ENCODE assay signal across 23 mouse cellular contexts in the genomic region with DNA sequence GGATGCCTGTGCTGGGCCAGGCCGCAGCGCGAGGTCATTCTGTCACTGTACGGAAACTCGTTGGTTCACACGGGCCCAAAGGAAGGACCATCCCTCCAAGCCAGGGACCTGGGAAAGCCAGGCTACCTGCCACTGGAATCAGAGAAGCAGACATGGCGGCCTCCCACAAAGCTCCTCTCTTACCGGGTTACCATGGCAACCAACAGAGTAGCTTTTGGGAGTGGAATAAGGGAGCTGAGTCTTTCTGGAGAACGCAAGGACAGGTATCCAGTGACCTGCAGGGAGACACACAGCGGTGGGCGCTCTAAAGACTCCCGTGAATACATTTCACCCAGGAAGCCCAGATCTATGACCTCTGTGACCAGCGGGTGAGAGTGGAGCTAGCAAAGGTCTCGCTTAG. TPM values are rescaled to one million over a fixed set of nuclear protein-coding genes. Genes with fewer than 3 reads are reported as not detected.
DNase-seq lines count a peak whose midpoint lies in the region; ATAC-seq and TF ChIP-seq lines count a peak whose summit lies in the region.
"Had no signal": no experiment of that assay in that cellular context is flagged by ENCODE, and none has a peak within 500 bp of the region (broad histone marks: within the 10 kb centered on the region; RNA-seq: fewer than 3 reads in every experiment).

No protein-coding gene starts in this region.

- ATAC-seq in hindbrain, postnatal 0 days = 0 out of 2 replicates have a peak, but pooled peaks have one; percentile 35
- no peak for ATAC-seq in hindbrain, embryonic 13.5 days (ENCODE audit: low FRiP score)
- ATAC-seq: activated CD4-positive, CD25-positive, alpha-beta regulatory T cell, adult 4 months; forebrain, embryonic 16.5 days; liver, embryonic 12.5 days had no signal

- no peak overlapping the region for H3K9ac ChIP-seq in hindbrain, postnatal 0 days (replicated peaks; ENCODE audit: low read length)
- no peak overlapping the region for H3K9ac ChIP-seq in hindbrain, embryonic 13.5 days
- H3K9ac ChIP-seq in ES-Bruce4 (ENCODE audit: low read depth, poor library complexity, severe bottlenecking) = no peak overlapping the region
- H3K9ac ChIP-seq: limb, embryonic 13.5 days; liver, embryonic 12.5 days; midbrain, embryonic 12.5 days had no signal

- H3K4me2 ChIP-seq in hindbrain, postnatal 0 days (ENCODE audit: low read depth, low read length) = no peak overlapping the region
- H3K4me2 ChIP-seq in hindbrain, embryonic 13.5 days = no peak overlapping the region
- H3K4me2 ChIP-seq: limb, embryonic 13.5 days; liver, embryonic 12.5 days; midbrain, embryonic 12.5 days had no signal

- H3K36me3 ChIP-seq in hindbrain, postnatal 0 days (ENCODE audit: insufficient read depth, low read length) = no peaks in the 10 kb centered on the region
- no peaks in the 10 kb centered on the region for H3K36me3 ChIP-seq in hindbrain, embryonic 13.5 days
- no peaks in the 10 kb centered on the region for H3K36me3 ChIP-seq in E14TG2a.4 (ENCODE audit: insufficient read depth, low read length)
- H3K36me3 ChIP-seq in ES-Bruce4 (ENCODE audit: control insufficient read depth, insufficient read depth, low read length, poor library complexity, severe bottlenecking) = no peaks in the 10 kb centered on the region
- H3K36me3 ChIP-seq: limb, embryonic 13.5 days; liver, embryonic 12.5 days; midbrain, embryonic 12.5 days had no signal

- no peak overlapping the region for H3K4me3 ChIP-seq in hindbrain, postnatal 0 days (ENCODE audit: low read length)
- no peak overlapping the region for H3K4me3 ChIP-seq in hindbrain, embryonic 13.5 days
- peak overlapping the region; percentile 68 for H3K4me3 ChIP-seq in E14TG2a.4 (replicated peaks; ENCODE audit: low read length)
- peak overlapping the region; percentile 8; the same call in 1 of the 2 replicates for H3K4me3 ChIP-seq in ES-Bruce4 (ENCODE audit: low read depth, low read length)
- H3K4me3 ChIP-seq: heart, adult 2 months; limb, embryonic 13.5 days; liver, embryonic 12.5 days; midbrain, embryonic 12.5 days had no signal

- DNase-seq in hindbrain, postnatal 0 days (ENCODE audit: low spot score) = peak; percentile 70
- peak; percentile 47 for DNase-seq in brain, adult 2 months (ENCODE audit: low read depth, low spot score)
- no peak for DNase-seq in kidney, postnatal 36 days
- no peak for DNase-seq in kidney, adult 8-10 months
- DNase-seq: adrenal gland, adult 8-10 months; cerebellum, adult 9-10 months; gastrocnemius, postnatal 25 days; heart, adult 2 months; heart, postnatal 36 days; kidney, adult 9 months; kidney, postnatal 25 days; layer of hippocampus, postnatal 36 days; lung, adult 18-20 months; lung, postnatal 10 days; thymus, adult 18-20 months had no signal

- TF ChIP-seq EP300 in ES-Bruce4 (IDR thresholded peaks at IDR 0.05; ENCODE audit: insufficient read depth, low read depth, low read length) = no peak

- H3K27me3 ChIP-seq in hindbrain, postnatal 0 days (ENCODE audit: insufficient read depth, low read length) = no peaks in the 10 kb centered on the region
- H3K27me3 ChIP-seq in hindbrain, embryonic 13.5 days = peaks cover 11% of the 10 kb centered on the region; the same call in 1 of the 2 replicates
- H3K27me3 ChIP-seq in E14TG2a.4 (ENCODE audit: insufficient read depth, low read length) (peaks cover 8% of the 10 kb centered on the region; the same call in 1 of the 2 replicates), ES-Bruce4 (ENCODE audit: control insufficient read depth, insufficient read depth, low read length, poor library complexity, severe bottlenecking) (no peaks in the 10 kb centered on the region)
- H3K27me3 ChIP-seq: limb, embryonic 13.5 days had no signal

- no peak for TF ChIP-seq POLR2A in ES-Bruce4 (IDR thresholded peaks at IDR 0.05; ENCODE audit: insufficient read depth, low read length)

- H3K4me1 ChIP-seq in hindbrain, postnatal 0 days (ENCODE audit: insufficient read depth, low read length) = no peaks in the 10 kb centered on the region
- 0 out of 2 replicates have a peak, but pooled peaks cover 4% of the 10 kb centered on the region for H3K4me1 ChIP-seq in hindbrain, embryonic 13.5 days (replicated peaks)
- H3K4me1 ChIP-seq in E14TG2a.4 (replicated peaks; ENCODE audit: low read depth, low read length) (peaks cover 44% of the 10 kb centered on the region), ES-Bruce4 (ENCODE audit: control insufficient read depth, insufficient read depth, low read length) (peaks cover 3% of the 10 kb centered on the region)
- H3K4me1 ChIP-seq: liver, embryonic 12.5 days; midbrain, embryonic 12.5 days had no signal

- peak overlapping the region; percentile 27; the same call in 1 of the 2 replicates for H3K27ac ChIP-seq in hindbrain, postnatal 0 days
- no peak overlapping the region for H3K27ac ChIP-seq in hindbrain, embryonic 13.5 days
- no peak overlapping the region for H3K27ac ChIP-seq in ES-Bruce4 (ENCODE audit: insufficient read depth, low read length)
- H3K27ac ChIP-seq: heart, adult 2 months; limb, embryonic 13.5 days; liver, embryonic 12.5 days; midbrain, embryonic 12.5 days had no signal

- 60% methylated on average over 14 of the region's 14 CpGs for WGBS in hindbrain, postnatal 0 days
- 69% methylated on average over 14 of the region's 14 CpGs for WGBS in hindbrain, embryonic 13.5 days

- no peaks in the 10 kb centered on the region for H3K9me3 ChIP-seq in hindbrain, postnatal 0 days (ENCODE audit: low read length)
- H3K9me3 ChIP-seq in hindbrain, embryonic 13.5 days = no peaks in the 10 kb centered on the region
- no peaks in the 10 kb centered on the region for H3K9me3 ChIP-seq in E14TG2a.4 (ENCODE audit: low read length)
- no peaks in the 10 kb centered on the region for H3K9me3 ChIP-seq in ES-Bruce4 (replicated peaks; ENCODE audit: control insufficient read depth, insufficient read depth, low read length, poor library complexity, severe bottlenecking)
- H3K9me3 ChIP-seq: limb, embryonic 13.5 days; liver, embryonic 12.5 days; midbrain, embryonic 12.5 days had no signal

- no peak for TF ChIP-seq CTCF in hindbrain, postnatal 0 days (IDR thresholded peaks at IDR 0.05; ENCODE audit: low read depth)
- no peak for TF ChIP-seq CTCF in E14TG2a.4 (conservative IDR thresholded peaks at IDR 0.05; ENCODE audit: low read length)
- no peak for TF ChIP-seq CTCF in ES-Bruce4 (IDR thresholded peaks at IDR 0.05; ENCODE audit: low read depth, low read length)

RNA-seq across cellular contexts. Expression of a gene that starts 13.9 kb away (rescaled TPM):
- total RNA-seq in hindbrain, postnatal 0 days (2014; rRNA removed) = 2.8 and 4.1 TPM in 2 replicates
- 1.8 and 2.2 TPM in 2 replicates for polyA plus RNA-seq in hindbrain, postnatal 0 days (2015; fragmentation: Nextera tagmentation; extraction: Ambion mirVana)
- 1.7 and 1.9 TPM in 2 replicates for polyA plus RNA-seq in hindbrain, embryonic 13.5 days (2015; fragmentation: Nextera tagmentation; extraction: Ambion mirVana)
- polyA plus RNA-seq in ES-Bruce4 (2011; ENCODE audit: insufficient read depth, insufficient read length, low read depth, missing spikeins) = 0.72 and 1.9 TPM in 2 replicates

RNA-seq across cellular contexts. Expression of a gene that starts 18.3 kb away (rescaled TPM):
- 5.2 and 9.2 TPM in 2 replicates for total RNA-seq in hindbrain, postnatal 0 days (2014; rRNA removed)
- 7.3 and 7.6 TPM in 2 replicates for polyA plus RNA-seq in hindbrain, postnatal 0 days (2015; fragmentation: Nextera tagmentation; extraction: Ambion mirVana)
- 8.7 and 10.4 TPM in 2 replicates for polyA plus RNA-seq in hindbrain, embryonic 13.5 days (2015; fragmentation: Nextera tagmentation; extraction: Ambion mirVana)
- 0.79 and 1.2 TPM in 2 replicates for polyA plus RNA-seq in ES-Bruce4 (2011; ENCODE audit: insufficient read depth, insufficient read length, low read depth, missing spikeins)
- polyA plus RNA-seq: activated CD4-positive, CD25-positive, alpha-beta regulatory T cell, adult 4 months had no signal

RNA-seq across cellular contexts. Expression of a gene that starts 46.0 kb away (rescaled TPM):
- total RNA-seq in hindbrain, postnatal 0 days (2014; rRNA removed) = 53.5 and 77.9 TPM in 2 replicates
- polyA plus RNA-seq in hindbrain, postnatal 0 days (2015; fragmentation: Nextera tagmentation; extraction: Ambion mirVana) = 111 and 122 TPM in 2 replicates
- polyA plus RNA-seq in hindbrain, embryonic 13.5 days (2015; fragmentation: Nextera tagmentation; extraction: Ambion mirVana) = 91.5 and 93.4 TPM in 2 replicates
- polyA plus RNA-seq in ES-Bruce4 (2011; ENCODE audit: insufficient read depth, insufficient read length, low read depth, missing spikeins) = 47.5 and 58.2 TPM in 2 replicates

RNA-seq across cellular contexts. Expression of a gene that starts 46.3 kb away (rescaled TPM):
- total RNA-seq in hindbrain, postnatal 0 days (2014; rRNA removed) = 34.7 and 45.6 TPM in 2 replicates
- polyA plus RNA-seq in hindbrain, postnatal 0 days (2015; fragmentation: Nextera tagmentation; extraction: Ambion mirVana) = 24.8 and 26.4 TPM in 2 replicates
- polyA plus RNA-seq in hindbrain, embryonic 13.5 days (2015; fragmentation: Nextera tagmentation; extraction: Ambion mirVana) = 44.0 and 46.0 TPM in 2 replicates
- polyA plus RNA-seq in ES-Bruce4 (2011; ENCODE audit: insufficient read depth, insufficient read length, low read depth, missing spikeins) = 45.0 and 49.0 TPM in 2 replicates

Comparison
In these comparisons a context has a peak if more than half of its experiments do, and no peak if none do; other contexts are left out.
1. DNase-seq: peak in hindbrain, postnatal 0 days (single experiment) and brain, adult 2 months (single experiment); none in kidney, postnatal 36 days (0 of 2) and kidney, adult 8-10 months (0 of 2).
2. H3K4me3 ChIP-seq: peak in E14TG2a.4 (single experiment) and ES-Bruce4 (single experiment); none in hindbrain, postnatal 0 days (single experiment) and hindbrain, embryonic 13.5 days (single experiment).